Mouse (Mus musculus): Measurements from ENCODE around the gene Atf4.

Gene Atf4

DNA sequence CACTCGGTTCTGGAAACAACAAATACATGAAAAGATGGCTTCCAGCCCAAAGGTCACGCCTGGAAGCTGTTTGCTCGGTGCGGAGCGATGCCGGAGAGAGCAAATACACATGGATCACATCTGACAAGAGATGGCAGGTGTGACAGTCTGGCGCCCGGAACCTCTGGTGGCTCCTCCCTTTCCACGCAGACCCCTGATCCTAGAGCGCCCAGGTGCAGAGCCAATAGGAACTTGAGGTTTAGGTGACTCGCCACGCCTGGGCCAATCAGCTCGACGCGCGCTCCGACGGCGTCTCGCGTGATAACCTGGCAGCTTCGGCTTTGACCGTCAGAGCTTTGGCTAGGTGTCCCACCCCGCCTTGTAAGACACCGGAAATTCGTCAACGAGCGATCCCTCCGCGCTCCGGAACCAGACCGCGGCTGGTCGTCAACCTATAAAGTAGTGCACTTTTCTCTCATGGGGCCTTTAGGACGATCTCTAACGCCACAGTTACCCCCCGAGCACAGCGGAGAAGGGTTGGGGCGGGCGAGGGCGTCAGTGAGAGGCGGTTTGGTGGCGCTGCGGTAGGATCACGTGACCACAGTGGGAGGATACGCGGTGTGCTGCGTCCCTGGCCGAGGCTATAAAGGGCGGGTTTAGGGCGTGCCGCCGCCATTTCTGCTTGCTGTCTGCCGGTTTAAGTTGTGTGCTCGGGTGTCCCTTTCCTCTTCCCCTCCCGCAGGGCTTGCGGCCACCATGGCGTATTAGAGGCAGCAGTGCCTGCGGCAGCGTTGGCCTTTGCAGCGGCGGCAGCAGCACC lies at the start of gene Atf4:
TSS of gene Atf4 (plus strand) at position 338 of the 799 bp plus-strand sequence.
- DNase-seq (ENCODE audit: low spot score): peak; percentile 100

- no peak for DNase-seq (ENCODE audit: low spot score)
Observed at GRCm38 (mm10) chr15:80206057-80206565, 48.9 kb upstream of the Atf4 start.

- DNase-seq (ENCODE audit: low spot score): no peak
Observed at GRCm38 (mm10) chr15:80208446-80208845, 46.5 kb upstream of the Atf4 start.

GRCm38 (mm10) chr15:80213688-80214087 lies 41.3 kb upstream of the Atf4 start:
- no peak for DNase-seq (ENCODE audit: low spot score)

- DNase-seq (ENCODE audit: low spot score): peak; percentile 37
Observed at GRCm38 (mm10) chr15:80215716-80216479, 39.1 kb upstream of the Atf4 start.

DNA sequence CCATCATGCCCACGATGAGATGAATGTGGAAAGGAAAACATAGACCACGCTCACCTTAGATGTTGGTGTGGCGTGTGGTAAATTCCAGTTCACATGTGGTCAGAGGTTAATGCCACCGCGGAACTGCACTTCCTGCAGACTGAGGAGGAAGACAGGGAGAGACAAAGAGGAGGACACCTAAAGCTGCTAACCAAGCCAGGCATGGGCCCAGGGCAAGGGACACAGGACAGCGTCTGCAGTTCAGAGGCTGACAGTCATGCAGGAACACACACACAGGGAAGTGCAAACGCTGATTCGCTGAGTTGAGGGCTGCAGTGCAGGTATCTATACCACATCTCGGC lies 38.5 kb upstream of the Atf4 start:
- no peak for DNase-seq (ENCODE audit: low spot score)

DNA sequence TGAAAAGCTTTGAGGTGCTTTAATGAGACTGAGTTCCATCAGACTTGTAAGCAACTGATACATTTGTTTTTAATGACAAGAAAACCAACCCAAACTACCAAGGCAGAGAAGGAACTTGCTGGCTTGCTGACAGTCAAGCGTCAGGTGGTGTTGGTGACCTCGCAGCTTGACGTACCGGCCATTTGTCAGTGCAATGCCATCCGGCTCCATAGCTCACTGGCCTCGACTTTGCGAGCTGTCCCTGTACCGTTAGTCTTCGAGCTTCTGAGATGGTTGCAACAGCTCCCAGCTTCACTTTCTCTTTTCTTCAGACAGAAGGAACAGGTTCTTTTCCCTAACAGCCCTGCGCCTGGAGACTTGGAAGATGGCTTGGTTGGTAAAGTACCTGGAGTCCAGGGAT lies 37.5 kb upstream of the Atf4 start:
- DNase-seq (ENCODE audit: low spot score): no peak

DNA sequence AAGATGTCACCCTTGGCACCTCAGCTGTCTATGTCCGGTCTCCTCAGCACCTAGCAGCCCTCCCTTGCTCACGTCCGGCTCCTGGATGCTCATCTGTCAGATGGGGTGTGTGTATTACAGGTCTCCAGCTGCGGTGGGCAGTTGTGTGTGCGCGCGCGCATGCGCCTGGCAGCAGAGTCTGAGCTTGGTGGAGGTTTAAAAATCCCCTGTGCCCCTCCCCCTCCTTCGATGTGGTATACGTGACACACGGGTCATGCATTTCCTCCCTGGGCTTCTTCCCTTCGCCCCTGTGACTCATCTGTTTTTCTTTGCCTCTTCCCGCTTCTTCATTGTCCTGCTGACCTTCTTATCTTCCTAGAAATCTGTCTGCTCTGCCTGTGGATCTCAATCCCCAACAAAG lies 35.8 kb upstream of the Atf4 start:
- peak; percentile 64 for DNase-seq (ENCODE audit: low spot score)

GRCm38 (mm10) chr15:80219705-80220657 lies 35.0 kb upstream of the Atf4 start:
- no peak for DNase-seq (ENCODE audit: low spot score)

GRCm38 (mm10) chr15:80221031-80221430 lies 34.0 kb upstream of the Atf4 start:
- no peak for DNase-seq (ENCODE audit: low spot score)

GRCm38 (mm10) chr15:80223751-80224150 lies 31.2 kb upstream of the Atf4 start:
- DNase-seq (ENCODE audit: low spot score): no peak

DNA sequence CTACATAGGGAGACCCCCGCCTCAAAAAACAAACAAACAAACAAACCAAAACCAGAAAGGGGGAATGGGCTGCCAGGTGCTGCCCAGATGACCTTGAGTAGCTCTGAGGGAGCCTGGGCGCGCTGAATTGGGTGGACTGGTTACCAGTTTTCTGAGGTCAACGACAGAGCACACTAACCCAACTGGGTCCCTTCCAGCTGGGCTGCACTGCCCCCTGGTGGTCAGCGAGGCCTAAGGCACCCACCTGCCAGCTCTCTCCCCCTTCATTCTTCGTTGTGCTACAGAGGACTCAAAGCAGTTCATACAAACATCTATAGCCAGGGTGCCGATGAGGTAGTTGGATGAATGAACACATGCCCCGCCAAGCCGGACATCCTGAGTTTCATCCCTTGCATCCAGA lies 29.8 kb upstream of the Atf4 start:
- peak; percentile 85 for DNase-seq (ENCODE audit: low spot score)

- DNase-seq (ENCODE audit: low spot score): peak; percentile 83
Observed at GRCm38 (mm10) chr15:80225796-80226195, 29.2 kb upstream of the Atf4 start.

DNA sequence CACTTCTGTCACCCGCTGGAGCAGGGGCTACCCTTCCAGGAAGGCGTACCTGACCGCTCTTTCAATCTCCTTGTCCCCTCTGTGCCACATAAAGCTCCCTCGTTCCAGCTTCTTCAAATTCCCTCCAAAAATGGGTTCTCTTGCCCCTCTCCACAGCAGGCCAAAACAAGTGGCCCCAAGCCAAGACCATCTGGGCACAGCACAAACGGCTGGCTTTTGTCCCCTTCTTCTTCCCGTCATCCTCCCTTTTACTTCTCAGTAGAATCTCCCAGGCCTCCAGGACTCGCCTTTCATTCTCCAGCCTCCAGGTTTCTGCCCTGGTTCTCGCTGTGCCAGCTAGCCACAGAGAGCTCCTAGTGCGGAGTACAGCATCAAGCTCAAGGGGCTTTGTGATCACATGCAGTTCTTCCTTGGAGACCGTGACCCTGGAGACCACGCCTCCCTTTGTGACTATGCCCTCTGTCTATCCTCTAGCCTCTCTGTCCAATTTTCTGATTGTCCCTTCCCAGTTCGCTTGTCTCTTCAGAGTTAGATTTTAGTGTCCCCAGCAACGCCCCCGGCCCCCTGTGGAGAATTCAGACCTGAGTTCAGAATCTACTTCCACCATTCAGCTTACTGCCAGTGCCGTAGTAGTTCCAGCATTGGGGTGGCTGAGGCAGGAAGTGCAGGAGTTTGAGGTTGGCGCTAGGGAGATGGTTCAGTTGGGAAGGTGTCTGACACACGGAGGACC lies 26.7 kb upstream of the Atf4 start:
- DNase-seq (ENCODE audit: low spot score): no peak

DNA sequence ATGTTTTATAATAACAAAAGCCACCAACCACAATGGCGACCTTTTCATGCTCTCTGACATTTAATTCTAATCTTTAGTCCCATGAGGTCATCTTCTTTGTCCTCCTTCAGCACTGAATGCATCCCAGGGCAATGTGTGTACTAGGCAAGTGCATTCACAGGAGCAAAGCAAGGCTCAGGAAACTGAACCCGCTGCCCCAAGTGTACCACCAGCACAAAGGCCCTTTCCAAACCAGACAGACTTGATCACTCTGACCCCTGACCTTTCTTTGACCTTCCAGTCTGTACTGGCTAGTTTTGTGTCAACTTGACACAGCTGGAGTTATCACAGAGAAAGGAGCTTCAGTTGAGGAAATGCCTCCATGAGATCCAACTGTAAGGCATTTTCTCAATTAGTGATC lies 22.7 kb upstream of the Atf4 start:
- DNase-seq (ENCODE audit: low spot score): peak; percentile 83

- no peak for DNase-seq (ENCODE audit: low spot score)
Observed at GRCm38 (mm10) chr15:80233053-80233452, 21.9 kb upstream of the Atf4 start.

GRCm38 (mm10) chr15:80233733-80234509 lies 21.1 kb upstream of the Atf4 start, which contains the start of gene Mief1:
Mief1 (plus strand) TSS chr15:80234018.
- DNase-seq (ENCODE audit: low spot score): peak; percentile 99

GRCm38 (mm10) chr15:80235535-80235934 lies 19.4 kb upstream of the Atf4 start, which contains the start of gene AC140267.1:
AC140267.1 (plus strand) TSS chr15:80235835.
- no peak for DNase-seq (ENCODE audit: low spot score)

GRCm38 (mm10) chr15:80248135-80248534 lies 6.8 kb upstream of the Atf4 start:
- DNase-seq (ENCODE audit: low spot score): no peak

GRCm38 (mm10) chr15:80248596-80248995 lies 6.4 kb upstream of the Atf4 start:
- no peak for DNase-seq (ENCODE audit: low spot score)
